Mouse (Mus musculus) kidney, postnatal 36 days (tissue): ENCODE measurements around the gene Stox2.

Experiments
- DNase-seq, 2 experiments: peaks; one replicate each; pipeline ENCODE4 v3.0.0; 2021 to 2022; ENCODE audit warnings: mixed read lengths in 2 of 2

Stox2 gene

DNA sequence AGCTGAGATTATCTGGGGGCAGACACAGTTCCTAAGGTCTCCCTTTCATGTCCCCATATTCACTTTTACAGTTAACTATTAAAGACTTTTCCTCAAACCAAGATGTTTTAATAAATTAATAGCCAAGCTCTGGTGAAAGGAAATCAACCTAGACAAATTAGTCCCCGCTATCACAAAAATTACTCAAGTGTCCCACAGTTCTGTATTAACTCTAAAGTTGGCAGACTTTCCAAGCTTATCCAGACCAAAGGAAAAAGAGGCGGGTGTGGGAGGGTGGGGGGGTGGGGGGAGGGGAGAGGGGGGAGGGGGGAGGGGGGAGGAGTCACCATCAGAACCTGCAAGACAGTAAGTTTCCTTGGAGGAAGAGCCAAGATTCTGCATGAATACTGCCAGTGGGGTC lies 41.3 kb downstream of the Stox2 start:
- peak in 1 of 2 experiments; percentile 25 for DNase-seq

DNA sequence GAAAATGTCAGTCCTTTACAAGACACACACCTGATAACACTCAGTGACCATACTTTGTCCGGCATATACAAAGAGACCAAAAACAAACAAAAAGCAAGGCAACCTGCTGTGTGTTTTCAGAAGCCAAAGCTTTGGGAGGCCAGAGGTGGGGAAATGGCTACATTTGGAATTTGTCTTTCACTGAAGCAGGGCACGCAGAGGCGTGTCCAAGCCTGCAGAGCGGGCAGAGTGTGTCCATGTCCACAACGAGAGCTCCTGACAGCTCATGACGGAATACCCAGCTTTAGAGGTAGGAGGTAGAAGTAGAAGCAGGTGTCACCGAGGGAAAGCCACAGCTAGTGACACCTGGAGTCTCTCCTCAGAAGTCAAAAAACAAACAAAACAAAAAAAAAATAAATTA lies 53.2 kb downstream of the Stox2 start:
- DNase-seq = no peak

DNA sequence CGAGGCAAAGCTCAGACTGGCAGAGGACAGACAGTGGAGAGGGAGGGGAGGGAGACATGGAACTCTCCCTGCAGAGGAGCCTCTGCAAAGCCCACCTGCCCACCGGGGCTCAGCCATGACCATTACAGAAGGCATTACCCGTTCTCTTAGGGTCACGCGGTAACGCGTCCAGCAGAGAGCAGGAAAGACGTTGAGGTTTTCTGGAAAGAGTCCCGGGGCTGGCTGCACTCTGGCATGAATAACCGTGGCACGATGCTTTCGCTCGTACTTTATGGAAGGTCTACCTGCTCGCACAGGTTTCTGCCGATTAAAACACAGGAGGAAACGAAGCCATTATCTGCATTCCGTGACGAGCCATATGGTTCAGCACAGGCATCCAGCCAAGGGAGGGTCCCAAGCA lies 53.9 kb downstream of the Stox2 start:
- DNase-seq = peak in 1 of 2 experiments; percentile 51

DNA sequence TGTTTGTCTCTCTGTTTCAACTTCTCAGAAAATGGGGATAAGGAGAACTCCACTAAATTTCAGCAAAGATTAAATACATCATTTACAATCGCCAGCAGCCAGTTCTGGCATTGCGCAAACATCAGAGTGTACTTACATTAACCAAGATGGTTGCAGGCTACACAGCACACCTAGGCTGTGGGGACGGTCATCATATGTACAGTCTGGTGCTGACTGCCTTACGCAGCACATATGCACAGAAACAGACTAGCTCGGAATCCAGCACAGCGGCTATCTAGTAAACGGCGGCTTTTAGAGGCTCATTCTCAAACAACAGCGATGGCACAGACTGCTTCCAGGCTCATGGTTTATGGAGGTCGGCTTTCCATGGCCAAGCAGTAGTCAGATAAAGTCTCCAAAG lies 54.3 kb downstream of the Stox2 start:
- DNase-seq = no peak

DNA sequence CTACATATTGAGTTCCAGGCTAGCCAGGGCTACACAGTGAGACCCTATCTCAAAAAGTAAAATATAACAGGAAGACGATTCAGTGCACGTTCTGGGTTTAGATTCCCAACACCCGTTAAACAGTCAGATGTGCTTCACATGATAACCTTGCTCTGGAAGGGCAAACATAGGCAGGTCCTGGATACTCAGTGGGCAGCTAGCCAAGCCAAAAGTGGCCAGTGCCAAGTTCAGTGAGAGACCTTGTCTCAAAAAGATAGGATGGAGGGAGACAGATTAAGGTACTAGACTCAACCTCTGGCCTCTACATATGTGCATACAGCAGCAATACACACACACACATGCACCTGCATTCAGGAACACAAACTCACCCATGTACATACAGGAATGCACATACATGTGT lies 56.7 kb downstream of the Stox2 start:
- DNase-seq = peak in 1 of 2 experiments; percentile 59

DNA sequence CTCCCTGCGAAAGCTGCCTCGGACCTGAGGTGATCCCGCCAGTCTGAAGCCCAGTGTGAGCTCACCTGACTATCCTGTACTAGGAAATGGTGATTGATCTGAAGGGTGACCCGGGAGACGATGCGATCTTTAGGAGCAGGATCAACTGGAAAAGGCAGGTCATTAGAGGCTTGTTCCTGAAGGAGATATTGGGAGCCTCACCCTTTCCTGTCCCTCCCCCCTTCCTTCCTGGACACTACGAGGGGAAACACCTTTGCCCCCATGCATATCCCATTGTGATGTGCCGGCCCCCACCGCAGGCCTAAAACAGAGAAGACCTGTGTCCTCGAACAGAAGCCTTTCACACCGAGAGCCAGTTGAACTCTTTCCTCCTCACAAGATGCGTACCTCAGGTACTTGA lies 58.0 kb downstream of the Stox2 start:
- DNase-seq = peak; percentile 35 to 53

DNA sequence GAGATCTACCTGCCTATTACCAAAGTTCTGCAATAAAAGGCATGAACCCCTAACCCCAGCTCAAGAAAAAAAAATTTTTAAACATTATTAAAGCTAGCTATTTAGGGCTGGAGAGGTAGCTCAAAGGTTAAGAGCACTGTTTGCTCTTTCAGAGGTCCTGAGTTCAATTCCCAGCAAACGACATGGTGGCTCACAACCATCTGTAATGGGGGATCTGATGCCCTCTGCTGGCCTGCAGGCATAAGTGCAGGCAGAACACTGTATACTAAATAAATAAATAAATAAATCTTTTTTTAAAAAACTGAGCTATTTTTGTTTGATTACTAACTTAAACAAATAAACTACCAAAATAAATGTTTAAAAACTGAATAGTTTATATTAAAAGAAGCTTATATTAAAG lies 60.4 kb downstream of the Stox2 start:
- DNase-seq = peak in 1 of 2 experiments; percentile 32

DNA sequence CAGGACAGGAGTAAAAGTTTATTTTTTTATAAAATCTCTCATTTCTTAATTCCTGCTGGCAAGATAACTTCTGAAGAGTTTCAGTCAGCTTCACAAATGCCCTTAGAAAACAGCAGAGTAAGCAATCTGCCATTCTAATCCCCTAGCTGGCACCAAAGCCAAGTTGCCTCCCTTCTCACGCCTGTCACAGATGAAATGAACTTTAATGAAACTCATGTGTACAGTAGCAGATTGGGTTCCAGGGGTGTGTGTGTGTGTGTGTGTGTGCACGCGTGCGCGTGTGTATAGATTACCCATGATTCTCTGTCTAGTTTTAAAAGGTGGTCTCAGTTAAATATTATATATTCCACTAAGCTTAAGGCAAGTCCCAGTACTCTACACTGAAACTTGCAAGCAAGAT lies 62.0 kb downstream of the Stox2 start:
- no peak for DNase-seq

DNA sequence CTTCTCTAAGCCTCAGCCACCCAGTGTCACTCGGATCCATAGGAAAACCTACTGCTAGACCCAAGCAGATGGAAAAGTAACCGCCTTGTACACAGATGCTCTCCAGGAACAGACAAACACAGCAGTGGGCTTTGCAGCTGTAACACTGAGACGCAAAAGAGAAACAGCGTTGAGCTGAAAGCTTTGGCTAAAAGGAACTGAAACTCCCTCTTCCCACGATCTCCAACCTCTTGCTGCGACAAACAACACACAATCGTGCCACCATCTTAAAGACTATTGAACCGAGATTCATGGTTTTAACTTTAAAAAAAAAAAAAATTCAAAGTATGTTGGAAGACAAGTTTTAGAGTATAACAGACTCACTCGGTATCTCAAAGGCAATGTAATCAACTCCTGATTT lies 62.5 kb downstream of the Stox2 start:
- no peak for DNase-seq

DNA sequence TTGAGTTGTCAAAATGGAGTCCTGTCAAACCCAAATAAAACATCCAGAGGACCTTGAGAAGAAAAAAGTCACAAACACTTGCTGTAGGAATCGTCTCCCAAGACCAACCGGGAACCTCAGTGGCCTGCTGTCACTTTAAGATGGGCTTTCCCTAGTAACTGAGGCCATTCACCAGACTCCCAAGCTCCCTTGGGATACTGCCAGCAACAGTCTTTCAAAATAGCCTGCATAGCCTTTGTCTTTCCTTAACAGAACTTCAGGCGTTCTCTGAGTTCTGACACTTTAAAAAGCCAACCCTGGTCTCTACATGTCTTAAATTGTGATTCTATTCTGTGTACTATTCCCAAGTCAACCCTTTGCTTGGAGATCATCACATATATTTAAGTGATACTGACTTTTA lies 64.9 kb downstream of the Stox2 start:
- DNase-seq = peak; percentile 63 to 69

DNA sequence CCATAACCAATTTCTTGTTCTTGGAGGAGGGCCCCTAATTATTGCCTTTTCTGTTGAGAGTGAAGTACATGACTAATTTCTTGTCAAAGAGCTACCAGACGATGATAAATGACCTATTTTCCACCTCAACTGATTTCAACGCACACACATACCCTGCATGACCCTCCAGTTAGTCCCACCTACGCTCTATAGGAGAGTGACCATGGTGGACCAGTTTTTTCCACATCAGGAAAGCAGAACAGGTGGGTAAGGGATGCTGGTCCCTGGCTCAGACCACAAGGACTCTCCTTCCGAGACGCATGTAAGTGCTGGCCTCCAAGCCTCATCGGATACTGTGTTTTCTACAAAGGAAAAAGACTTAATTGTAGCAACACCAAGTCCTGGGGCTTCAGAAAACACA lies 65.4 kb downstream of the Stox2 start:
- no peak for DNase-seq

DNA sequence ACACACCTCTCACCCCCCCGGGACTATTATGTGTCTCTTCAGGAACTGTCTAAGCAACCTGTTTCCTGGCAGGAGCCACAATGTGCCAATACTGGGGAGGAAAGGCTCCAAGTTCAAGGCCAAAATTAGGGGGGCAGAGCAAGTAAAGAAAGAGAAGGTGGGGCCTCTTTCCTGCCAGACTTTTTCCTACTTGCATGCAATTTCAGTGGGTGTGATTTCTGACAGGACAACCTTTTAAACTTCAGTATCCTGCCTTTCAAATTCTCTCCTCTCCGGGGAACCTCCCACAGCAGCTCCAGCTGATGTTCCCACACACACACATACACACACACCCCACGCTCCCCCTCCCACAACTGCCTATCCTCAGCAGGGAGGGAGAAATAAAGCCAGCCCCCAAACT lies 66.1 kb downstream of the Stox2 start:
- DNase-seq = peak; percentile 65 to 79

DNA sequence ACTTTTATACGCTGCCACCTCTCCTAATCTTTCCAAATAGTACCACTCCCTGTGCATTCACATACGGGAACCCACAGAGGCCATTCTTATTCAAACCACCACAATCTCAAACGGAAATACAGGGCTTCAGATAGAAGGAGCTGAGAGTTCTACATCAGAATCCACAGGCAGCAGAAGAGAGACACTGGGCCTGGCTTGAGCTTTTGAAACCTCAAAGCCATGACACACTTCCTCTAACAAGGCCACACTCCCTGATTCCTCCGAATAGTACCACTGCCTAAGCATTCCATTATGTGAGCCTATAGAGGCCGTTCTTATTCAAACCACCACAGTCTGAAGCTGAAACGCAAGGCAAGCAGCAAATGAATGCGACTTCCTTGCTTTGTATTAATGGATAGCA lies 69.5 kb downstream of the Stox2 start:
- no peak for DNase-seq

DNA sequence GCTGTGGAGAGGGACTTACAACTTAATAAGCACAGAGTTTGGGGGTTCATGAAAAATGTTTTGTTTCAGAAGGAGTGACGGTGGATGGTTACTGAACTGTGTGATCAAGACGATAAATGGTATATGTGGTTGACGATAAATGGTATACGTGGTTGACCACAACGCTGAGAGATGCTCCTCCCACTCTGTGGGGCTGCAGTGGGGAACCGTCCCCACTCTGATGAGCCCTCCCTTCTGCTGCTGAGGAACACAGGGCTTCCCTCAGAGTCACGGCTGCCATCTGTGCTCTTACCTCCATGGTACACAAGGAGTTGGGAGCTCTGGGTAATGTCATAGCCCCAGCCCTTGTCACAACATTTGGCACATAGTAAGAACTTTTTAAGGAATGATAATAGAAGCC lies 72.4 kb downstream of the Stox2 start:
- DNase-seq = no peak

DNA sequence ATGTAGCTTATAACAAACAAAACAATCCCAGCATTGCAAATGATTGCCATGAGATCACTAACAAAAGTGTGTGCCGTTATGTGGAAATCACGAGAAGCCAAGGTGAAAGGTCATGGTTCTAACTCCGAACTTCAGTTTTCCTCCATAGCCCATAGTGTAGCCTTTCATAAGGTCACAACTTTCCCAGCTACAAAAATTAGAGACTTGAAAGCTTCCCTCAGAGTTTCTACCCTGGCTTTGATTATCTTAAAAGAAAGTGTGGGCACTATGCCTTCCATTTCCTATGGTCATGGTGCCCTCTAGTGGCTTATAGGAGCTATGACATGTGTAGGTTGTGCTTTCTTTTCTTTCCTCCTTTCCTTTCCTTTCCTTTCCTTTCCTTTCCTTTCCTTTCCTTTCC lies 74.6 kb downstream of the Stox2 start:
- DNase-seq = no peak

DNA sequence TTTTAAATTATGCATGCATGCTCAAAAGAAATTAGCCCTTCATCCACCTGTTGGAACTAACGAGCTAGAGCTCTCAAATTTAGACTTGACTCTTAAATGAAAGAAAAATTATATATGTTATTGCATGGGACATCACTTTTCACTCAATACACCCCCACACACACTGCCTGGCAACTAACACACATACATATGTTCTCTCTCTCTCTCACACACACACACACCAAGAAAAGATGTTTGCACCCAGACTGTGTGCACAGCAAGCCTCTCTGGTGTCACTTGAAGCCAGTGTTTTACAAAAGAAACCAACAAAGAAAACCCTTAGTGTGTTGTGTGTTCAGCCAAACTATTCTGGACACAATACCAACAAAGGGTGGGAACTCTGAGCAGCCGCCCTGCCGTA lies 75.1 kb downstream of the Stox2 start:
- DNase-seq = no peak

DNA sequence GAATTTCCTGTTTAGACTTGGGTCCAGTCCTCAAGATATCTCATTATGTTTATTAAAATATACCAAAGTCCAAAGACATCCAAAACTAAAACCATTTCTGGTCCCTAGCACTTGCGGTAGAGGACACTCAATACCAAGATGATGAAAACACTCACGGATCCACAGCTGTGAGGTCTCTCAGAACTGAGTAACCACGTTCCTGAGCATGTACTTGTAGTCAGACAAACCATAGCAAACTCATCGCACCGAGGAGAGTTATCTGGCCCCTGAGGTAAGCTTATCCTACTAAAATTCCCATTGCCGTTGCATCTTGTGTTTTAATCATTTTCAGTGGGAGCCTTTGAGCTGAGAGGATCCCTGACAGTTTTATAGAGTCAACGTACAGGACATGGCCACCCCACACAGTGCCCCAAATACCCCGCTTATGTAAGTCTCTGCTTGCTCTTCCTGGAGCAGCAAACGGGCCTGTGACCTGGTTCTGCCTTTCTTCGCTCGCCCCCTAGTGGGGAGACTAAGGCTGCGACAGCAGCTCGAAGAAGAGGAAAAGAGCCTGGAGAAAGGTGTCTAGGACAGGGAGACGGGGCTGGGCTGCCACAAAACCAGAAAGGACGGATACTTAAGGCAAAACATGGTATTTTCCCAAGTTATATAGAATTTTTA lies 75.6 kb downstream of the Stox2 start:
- peak; percentile 89 to 91 for DNase-seq

DNA sequence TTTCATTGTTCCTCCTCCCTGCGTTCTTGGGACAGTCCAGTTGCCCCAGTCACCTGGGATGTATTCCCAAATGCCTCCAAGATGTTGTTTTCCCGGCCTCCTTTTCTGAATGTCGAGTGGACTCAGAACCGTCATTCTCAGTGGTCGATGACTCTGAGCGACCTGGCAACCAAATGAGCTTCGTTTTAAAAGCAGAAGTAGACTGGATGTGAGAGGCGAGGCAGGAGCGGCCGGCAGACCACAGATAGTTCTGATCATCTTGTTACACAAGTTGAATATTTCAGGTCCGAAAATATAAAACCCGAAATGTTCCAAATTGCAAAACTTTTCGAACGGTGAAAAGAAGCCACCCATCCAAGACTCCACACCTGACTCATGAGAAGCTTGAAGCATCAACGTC lies 76.2 kb downstream of the Stox2 start:
- no peak for DNase-seq

DNA sequence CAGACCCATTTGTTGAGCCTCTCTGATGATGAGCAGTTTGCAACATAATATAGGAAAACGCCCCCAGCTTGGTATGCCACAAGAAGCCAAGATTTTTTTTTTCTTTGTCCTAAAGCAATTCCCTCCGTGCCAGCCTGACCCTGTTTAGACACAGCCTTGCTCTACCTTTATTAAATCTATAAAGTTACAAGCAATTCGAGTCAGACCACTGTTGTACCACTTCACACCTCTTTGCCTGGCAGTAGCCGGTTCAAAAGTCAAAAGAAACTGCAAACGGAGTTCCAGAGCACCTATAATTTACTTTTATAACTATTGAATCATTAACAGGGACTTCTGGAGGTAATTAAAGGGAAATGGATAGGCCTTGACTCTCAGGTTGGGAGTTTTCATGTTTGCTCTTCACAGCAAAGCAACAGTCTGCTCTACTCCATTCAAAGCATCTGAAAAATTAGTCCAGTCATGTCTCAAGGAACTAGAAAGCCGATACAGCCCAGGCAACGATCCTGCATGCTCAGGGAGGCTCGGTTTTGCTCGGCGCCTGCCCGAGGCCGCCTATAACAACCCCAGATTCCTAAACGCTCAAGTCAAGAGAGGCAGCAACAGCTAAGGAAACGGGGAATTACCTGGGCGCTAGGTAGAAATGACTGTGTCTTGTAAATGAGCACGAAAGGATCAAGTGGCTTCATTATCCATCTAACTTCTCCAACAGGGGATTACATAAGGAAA lies 77.0 kb downstream of the Stox2 start:
- no peak for DNase-seq

DNA sequence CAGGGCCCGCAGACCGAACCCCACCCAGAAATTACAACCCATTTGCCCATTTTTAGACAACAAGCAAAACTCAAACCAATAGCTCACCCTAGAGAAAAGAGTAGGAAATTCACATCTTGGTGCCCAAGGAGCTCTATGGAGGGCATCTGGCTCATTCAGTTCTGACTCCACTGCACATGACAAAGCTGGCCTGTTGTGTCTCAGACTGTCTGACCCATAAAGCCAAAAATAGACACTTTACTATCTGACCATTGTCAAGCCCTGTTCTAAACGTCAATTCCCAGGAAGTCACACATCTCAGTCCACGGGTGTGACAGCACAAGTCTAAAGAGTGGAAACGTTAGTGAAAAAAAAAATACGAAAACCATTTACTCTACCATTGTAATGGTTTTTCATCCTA lies 79.1 kb downstream of the Stox2 start:
- DNase-seq = no peak

DNA sequence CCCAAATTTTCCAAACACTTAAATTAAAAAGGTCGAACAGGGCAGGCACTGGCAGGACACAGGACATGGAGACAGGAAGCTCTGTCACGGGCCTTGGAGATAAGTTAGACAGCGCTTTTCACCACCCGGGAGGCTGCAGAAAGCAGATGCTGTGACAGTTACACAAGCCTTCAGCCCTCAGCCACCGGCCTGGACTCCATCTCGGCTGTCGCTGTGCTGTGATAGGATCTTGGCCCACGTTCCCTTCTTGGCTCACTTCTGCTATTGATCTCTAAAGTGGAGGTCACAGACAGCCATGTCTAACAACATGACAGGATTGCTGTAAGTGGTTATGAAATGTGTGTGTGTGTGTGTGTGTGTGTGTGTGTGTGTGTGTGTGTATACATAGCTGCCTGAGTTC lies 82.9 kb downstream of the Stox2 start:
- peak; percentile 44 to 52 for DNase-seq

DNA sequence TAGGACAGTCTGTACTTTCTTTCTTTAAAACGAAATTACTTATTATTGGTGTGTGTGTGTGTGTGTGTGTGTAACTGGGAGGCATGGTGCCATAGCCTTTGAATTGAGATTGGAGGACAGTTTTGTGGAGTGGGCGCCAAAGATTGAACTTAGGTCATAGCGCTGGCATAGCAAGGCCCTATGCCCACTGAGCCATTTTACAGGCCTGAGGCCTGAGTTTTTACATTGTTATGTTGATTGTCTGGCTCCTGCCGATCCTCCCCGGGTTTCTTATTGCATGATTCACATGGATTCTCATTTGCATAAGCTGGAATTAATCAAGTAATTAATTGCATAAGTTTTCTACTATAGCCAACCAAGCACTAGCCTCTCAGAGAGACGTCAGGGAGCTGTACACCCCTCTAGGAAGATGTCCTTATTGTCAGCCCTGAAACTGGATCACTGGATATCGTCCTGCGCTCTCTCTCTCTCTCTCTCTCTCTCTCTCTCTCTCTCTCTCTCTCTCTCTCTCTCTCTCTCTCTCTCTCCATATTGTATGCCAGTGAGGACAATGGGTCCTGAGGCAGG lies 90.7 kb downstream of the Stox2 start:
- no peak for DNase-seq

DNA sequence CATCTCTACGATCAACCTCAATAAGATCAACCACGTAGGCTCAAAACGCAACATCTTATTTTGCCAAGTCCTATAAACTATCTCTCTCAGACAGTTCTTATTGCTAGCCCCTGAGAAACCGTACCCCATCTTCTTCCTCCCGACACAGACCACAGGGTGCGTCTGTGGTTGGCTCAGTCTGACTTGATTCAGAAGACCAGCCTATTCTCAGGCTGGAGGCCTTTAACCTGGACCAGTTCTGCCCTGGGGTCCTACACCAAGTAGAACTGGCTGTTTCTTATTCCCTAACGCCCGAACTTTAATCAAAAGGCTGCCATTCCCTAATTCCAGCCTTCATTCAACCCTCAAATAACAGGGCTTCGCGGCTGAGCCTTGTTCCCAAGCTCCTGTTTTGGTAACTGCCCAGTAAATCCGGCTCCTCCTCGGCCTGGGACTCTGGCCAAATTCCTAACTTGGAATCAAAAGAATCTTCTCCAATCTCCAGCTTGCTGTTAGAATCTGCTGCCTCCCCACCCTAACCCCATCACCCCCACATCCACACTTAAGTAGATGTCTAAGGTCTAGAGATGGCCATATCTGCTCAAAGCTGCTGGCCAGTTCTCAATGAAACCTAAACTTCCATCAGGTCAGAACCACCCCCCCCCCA lies 91.5 kb downstream of the Stox2 start:
- DNase-seq = peak; percentile 63 to 79
